Mouse (Mus musculus) small intestine, adult 10 weeks (tissue): ENCODE data around the gene Taf7l. TPM values are rescaled to one million over a fixed set of nuclear protein-coding genes. Genes with fewer than 3 reads are reported as not detected.

Experiments
- polyA plus RNA-seq: library from polyadenylated mRNA; stranded (reverse); fragments of 350-450 nt; fragmentation: Illumina TruSeq; extraction: RNeasy Lipid Tissue Mini Kit (QIAGEN cat#74804); gene quantifications from one replicate; pipeline ENCODE4 v1.2.3, GENCODE M21; 2014; ENCODE audit warnings: low replicate concordance

The Taf7l gene
- polyA plus RNA-seq, result not detected

GRCm38 (mm10) chrX:134476290-134476689, at the start of gene Taf7l:
Gene Taf7l, minus strand, starts transcription at chrX:134476490.

Other genes with a start within 250 kb of the Taf7l start
- 53.5 TPM for gene Trmt2b, start 199.5 kb downstream of the Taf7l start, polyA plus RNA-seq
- gene Tmem35a, start 181.3 kb downstream of the Taf7l start, polyA plus RNA-seq, result 2.6 TPM
- 7.5 TPM for gene Cenpi, start 168.4 kb downstream of the Taf7l start, polyA plus RNA-seq
- 0.41 TPM for gene Drp2, start 71.9 kb downstream of the Taf7l start, polyA plus RNA-seq
- 150 TPM for gene Timm8a1, start 65.4 kb upstream of the Taf7l start, polyA plus RNA-seq
- gene Btk, start 107.1 kb upstream of the Taf7l start, polyA plus RNA-seq, result 4.3 TPM
- 502 TPM for gene Rpl36a, start 109.2 kb upstream of the Taf7l start, polyA plus RNA-seq
- gene Gla, start 124.6 kb upstream of the Taf7l start, polyA plus RNA-seq, result 6.3 TPM
- 181 TPM for gene Hnrnph2, start 124.7 kb upstream of the Taf7l start, polyA plus RNA-seq
- gene Armcx4, start 210.0 kb upstream of the Taf7l start, polyA plus RNA-seq, result 0.93 TPM
- gene Armcx1, start 241.5 kb upstream of the Taf7l start, polyA plus RNA-seq, result 9.7 TPM